Mouse (Mus musculus) kidney, postnatal 36 days (tissue): ENCODE results near the gene Ubxn1.

Experiments used
- DNase-seq, 2 experiments: peaks; one replicate each; pipeline ENCODE4 v3.0.0; 2021 to 2022; ENCODE audit warnings: mixed read lengths in 2 of 2

The Ubxn1 gene

GRCm38 (mm10) chr19:8903412-8903811 lies 32.1 kb downstream of the Ubxn1 start:
- no peak for DNase-seq

- no peak for DNase-seq
Measured at GRCm38 (mm10) chr19:8908531-8908930, 37.2 kb downstream of the Ubxn1 start.

DNA sequence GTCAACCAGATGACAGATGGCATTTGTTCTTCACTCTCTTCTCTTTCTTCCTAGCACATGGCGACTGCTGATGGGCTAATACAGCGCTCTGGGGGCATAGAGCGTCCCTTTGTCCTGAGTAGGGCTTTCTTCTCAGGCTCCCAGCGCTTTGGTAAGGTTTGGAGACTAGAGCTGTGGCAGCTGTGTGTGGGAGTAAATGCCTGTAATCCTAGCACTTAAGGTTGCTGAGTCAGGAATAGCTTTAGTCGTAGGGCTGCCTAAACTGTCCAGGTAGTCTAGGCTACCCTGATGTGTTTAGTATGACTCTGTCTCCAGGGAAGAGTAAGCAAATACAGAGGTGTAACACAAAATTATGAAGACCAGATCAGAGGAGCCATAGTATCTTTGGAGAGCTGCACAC lies 40.5 kb downstream of the Ubxn1 start:
- no peak for DNase-seq

DNA sequence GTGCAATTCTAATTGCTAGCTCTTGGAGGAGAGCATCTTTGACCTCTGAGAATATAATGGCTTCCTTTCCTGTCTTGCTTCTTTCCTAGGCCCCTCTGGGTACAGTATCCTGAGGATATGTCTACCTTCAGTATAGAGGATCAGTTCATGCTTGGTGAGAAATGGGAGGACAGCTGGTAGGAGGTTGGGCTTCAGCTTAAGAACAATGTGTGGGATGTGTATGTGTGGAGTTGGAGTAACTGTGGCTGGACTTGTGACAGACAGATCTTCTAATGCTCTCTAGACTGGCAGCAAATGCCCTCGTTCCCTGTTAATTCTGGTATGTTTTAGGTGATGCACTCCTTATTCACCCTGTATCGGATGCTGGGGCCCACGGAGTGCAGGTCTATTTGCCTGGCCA lies 42.9 kb downstream of the Ubxn1 start:
- no peak for DNase-seq

GRCm38 (mm10) chr19:8919000-8919399 lies 47.7 kb downstream of the Ubxn1 start:
- DNase-seq, result no peak

DNA sequence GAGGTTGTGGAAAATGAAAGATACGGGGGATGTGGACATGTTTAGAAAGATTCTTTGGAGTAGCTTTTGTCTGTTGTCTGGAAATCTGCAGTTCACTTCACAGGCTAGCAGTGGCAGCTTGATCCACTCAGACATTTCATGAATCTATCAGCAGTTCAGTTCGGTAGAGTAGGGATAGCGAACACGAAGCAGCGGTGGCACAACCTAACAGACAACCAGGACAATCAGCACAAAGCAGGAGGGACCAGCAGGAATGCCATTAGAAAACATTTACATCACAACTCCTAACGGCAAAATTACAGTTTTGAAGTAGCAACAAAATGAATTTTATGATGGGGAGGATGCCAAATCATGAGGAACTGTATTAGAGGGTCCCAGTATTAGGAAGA lies 48.4 kb downstream of the Ubxn1 start:
- DNase-seq, result no peak

DNA sequence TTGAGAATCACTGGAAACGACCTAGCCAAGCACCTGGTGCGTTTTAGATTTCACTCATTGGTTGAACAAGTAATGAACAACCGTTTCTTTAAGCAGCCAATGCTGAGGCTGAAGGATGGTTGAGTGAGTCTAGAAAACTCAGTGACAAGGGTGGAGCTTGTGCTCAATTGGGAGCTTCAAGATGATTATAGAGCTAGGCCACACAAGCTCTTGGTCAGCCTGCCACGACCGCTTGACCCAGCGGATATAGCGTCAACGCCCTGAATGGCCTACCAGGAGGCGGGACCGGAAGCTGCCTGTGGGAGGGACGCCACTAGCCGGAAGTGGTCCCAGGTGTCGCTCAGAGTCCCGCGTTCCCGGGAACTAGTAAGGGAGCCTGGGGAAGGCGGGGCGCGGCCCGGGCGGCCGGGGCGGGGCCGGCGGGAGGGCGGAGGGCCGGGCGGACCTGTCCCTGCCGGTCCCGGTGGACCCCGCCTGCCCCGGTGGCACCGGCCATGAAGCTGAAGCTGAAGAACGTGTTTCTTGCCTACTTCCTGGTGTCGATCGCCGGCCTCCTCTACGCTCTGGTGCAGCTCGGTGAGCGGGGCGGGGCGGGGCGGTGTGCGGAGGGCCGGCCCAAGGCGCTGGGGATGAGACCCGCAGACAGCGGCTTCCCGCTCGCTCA lies 48.9 kb downstream of the Ubxn1 start, which contains the start of gene B3gat3:
Gene B3gat3 (plus strand): TSS at position 302 of the 664 bp plus-strand sequence.
- DNase-seq, result peak; percentile 97 to 98

DNA sequence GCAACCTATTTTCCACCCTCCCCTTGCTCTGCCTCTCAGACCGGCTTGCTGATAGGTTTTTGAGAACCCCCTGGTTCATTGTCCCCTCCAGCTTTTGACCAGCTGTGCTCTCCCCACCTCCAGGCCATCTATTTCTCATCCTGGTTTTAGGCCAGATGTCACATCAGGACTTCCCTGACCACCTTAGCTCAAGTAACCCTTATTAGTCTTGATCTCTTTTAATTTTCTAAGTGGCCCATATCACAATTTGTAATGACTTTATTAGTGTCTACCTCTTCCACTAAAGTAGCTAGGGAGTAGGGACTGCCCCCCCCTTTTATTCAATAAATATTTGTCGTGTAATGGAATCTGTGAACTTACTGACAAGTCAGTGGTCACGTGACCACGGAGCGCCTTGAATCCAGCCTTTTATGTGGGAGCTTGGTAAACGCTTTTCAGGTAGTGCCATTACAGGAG lies 49.6 kb downstream of the Ubxn1 start:
- peak; percentile 57 to 64 for DNase-seq

- DNase-seq, result no peak
Measured at GRCm38 (mm10) chr19:8921741-8922140, 50.4 kb downstream of the Ubxn1 start.
